Mouse (Mus musculus) CH12.LX (cell line): ENCODE results near the gene Il18. TPM values are rescaled to one million over a fixed set of nuclear protein-coding genes. Genes with fewer than 3 reads are reported as not detected.

Source experiments
- DNase-seq: peaks from one replicate; pipeline ENCODE4 v3.0.0-alpha.2; 2013; ENCODE audit errors: extremely low read depth
- H3K27ac ChIP-seq: 2 replicates; pipeline ENCODE4 v1.5.1; 2012; ENCODE audit warnings: low read depth, mild to moderate bottlenecking, control low read depth, moderate library complexity; ENCODE audit not compliant: insufficient read depth
- H3K27me3 ChIP-seq: replicated peaks from 2 replicates; pipeline ENCODE3; 2012; ENCODE audit warnings: inconsistent platforms
- H3K36me3 ChIP-seq, 2 experiments: replicated peaks in 1 of 2; 2 replicates each; pipeline versions ENCODE3 to v1.6.1; 2012; ENCODE audit warnings: inconsistent platforms in 1 of 2, low read length in 1 of 2, mild to moderate bottlenecking in 1 of 2, mixed read lengths in 1 of 2, moderate library complexity in 1 of 2; ENCODE audit not compliant: control insufficient read depth in 1 of 2, insufficient read depth in 1 of 2
- H3K4me1 ChIP-seq, 2 experiments: 2 replicates each; pipeline ENCODE4 v1.6.1; 2012; ENCODE audit warnings: inconsistent platforms in 1 of 2, moderate library complexity in 1 of 2; ENCODE audit not compliant: insufficient read depth in 2 of 2, control insufficient read depth in 1 of 2
- H3K4me2 ChIP-seq: 2 replicates; pipeline ENCODE4 v1.6.1; 2012; ENCODE audit warnings: low read depth, mild to moderate bottlenecking, control low read depth; ENCODE audit not compliant: poor library complexity, insufficient read depth, severe bottlenecking
- H3K4me3 ChIP-seq, 3 experiments: fragments of 150-350 bp in 1 of 3; sonication (generic) in 1 of 3; replicated peaks in 1 of 3; 2 replicates each; pipeline versions ENCODE3 to v1.5.1; 2011 to 2012; ENCODE audit warnings: low read depth in 2 of 3, low read length in 2 of 3, mild to moderate bottlenecking in 2 of 3, moderate library complexity in 2 of 3, control low read depth in 1 of 3, improper control_type of control experiment in 1 of 3, inconsistent platforms in 1 of 3, mixed read lengths in 1 of 3; ENCODE audit not compliant: poor library complexity in 1 of 3
- H3K79me2 ChIP-seq: replicated peaks from 2 replicates; pipeline ENCODE4 v1.6.1; 2012; ENCODE audit warnings: mild to moderate bottlenecking, moderate library complexity; ENCODE audit not compliant: control insufficient read depth, poor library complexity, insufficient read depth, severe bottlenecking; ENCODE audit errors: extremely low read depth
- H3K9ac ChIP-seq: 2 replicates; pipeline ENCODE4 v1.6.1; 2012; ENCODE audit warnings: low read depth, mild to moderate bottlenecking, control low read depth, moderate library complexity; ENCODE audit not compliant: insufficient read depth
- H3K9me3 ChIP-seq: replicated peaks from 2 replicates; pipeline ENCODE3; 2012; ENCODE audit warnings: low read length, inconsistent platforms, mixed read lengths
- BHLHE40 ChIP-seq: IDR thresholded peaks from 2 replicates; pipeline ENCODE4 v1.6.1; 2011; ENCODE audit warnings: mild to moderate bottlenecking, low read depth, low read length, improper control_type of control experiment
- CHD1 ChIP-seq: IDR thresholded peaks from 2 replicates; pipeline ENCODE4 v1.6.1; 2012; ENCODE audit warnings: low read depth, low read length, improper control_type of control experiment, inconsistent platforms
- E2F4 ChIP-seq: IDR thresholded peaks from 2 replicates; pipeline ENCODE4 v1.6.1; 2011; ENCODE audit warnings: low read depth, low read length, improper control_type of control experiment; ENCODE audit not compliant: insufficient replicate concordance
- ELF1 ChIP-seq: IDR thresholded peaks from 2 replicates; pipeline ENCODE4 v1.6.1; 2014; ENCODE audit warnings: low read depth, mild to moderate bottlenecking, inconsistent platforms, low read length, improper control_type of control experiment
- EP300 ChIP-seq: IDR thresholded peaks from 2 replicates; pipeline ENCODE4 v1.6.1; 2011; ENCODE audit warnings: low read length, improper control_type of control experiment
- ETS1 ChIP-seq: conservative IDR thresholded peaks from 2 replicates; pipeline ENCODE4 v1.6.1; 2012; ENCODE audit warnings: low read depth, mild to moderate bottlenecking, inconsistent platforms, low read length, improper control_type of control experiment, moderate library complexity
- GABPA ChIP-seq: IDR thresholded peaks from 2 replicates; pipeline ENCODE4 v1.6.1; 2012; ENCODE audit warnings: low read depth, low read length, improper control_type of control experiment, inconsistent platforms; ENCODE audit not compliant: insufficient replicate concordance
- HCFC1 ChIP-seq: IDR thresholded peaks from 2 replicates; pipeline ENCODE4 v1.6.1; 2012; ENCODE audit warnings: low read depth, mild to moderate bottlenecking, inconsistent platforms, low read length, improper control_type of control experiment
- JUND ChIP-seq: conservative IDR thresholded peaks from 2 replicates; pipeline ENCODE4 v1.6.1; 2011; ENCODE audit warnings: low read depth, low read length, improper control_type of control experiment
- KAT2A ChIP-seq: IDR thresholded peaks from 2 replicates; pipeline ENCODE4 v1.6.1; 2012; ENCODE audit warnings: low read length, improper control_type of control experiment, inconsistent platforms; ENCODE audit not compliant: insufficient replicate concordance
- MAZ ChIP-seq: IDR thresholded peaks from 2 replicates; pipeline ENCODE4 v1.6.1; 2012; ENCODE audit warnings: low read depth, mild to moderate bottlenecking, inconsistent platforms, low read length, improper control_type of control experiment, moderate library complexity
- MXI1 ChIP-seq: IDR thresholded peaks from 2 replicates; pipeline ENCODE4 v1.6.1; 2011; ENCODE audit warnings: mild to moderate bottlenecking, low read depth, low read length, improper control_type of control experiment
- NELFE ChIP-seq: IDR thresholded peaks from 2 replicates; pipeline ENCODE4 v1.6.1; 2011; ENCODE audit warnings: low read depth, low read length, improper control_type of control experiment
- NRF1 ChIP-seq: IDR thresholded peaks from 2 replicates; pipeline ENCODE4 v1.6.1; 2014; ENCODE audit warnings: low read depth, mild to moderate bottlenecking, inconsistent platforms, low read length, improper control_type of control experiment, moderate library complexity
- POLR2AphosphoS2 ChIP-seq: IDR thresholded peaks from 2 replicates; pipeline ENCODE4 v1.6.1; 2011; ENCODE audit warnings: low read depth, low read length, improper control_type of control experiment
- TBP ChIP-seq: conservative IDR thresholded peaks from 2 replicates; pipeline ENCODE4 v1.6.1; 2011; ENCODE audit warnings: low read depth, low read length, improper control_type of control experiment
- USF1 ChIP-seq: IDR thresholded peaks from 2 replicates; pipeline ENCODE4 v1.6.1; 2014; ENCODE audit warnings: low read depth, mild to moderate bottlenecking, inconsistent platforms, low read length, improper control_type of control experiment
- USF2 ChIP-seq: conservative IDR thresholded peaks from 2 replicates; pipeline ENCODE4 v1.6.1; 2011; ENCODE audit warnings: low read depth, low read length, improper control_type of control experiment
- ZC3H11A ChIP-seq: IDR thresholded peaks from 2 replicates; pipeline ENCODE4 v1.6.1; 2012; ENCODE audit warnings: low read depth, mild to moderate bottlenecking, inconsistent platforms, low read length, improper control_type of control experiment
- ZMIZ1 ChIP-seq: IDR thresholded peaks from 2 replicates; pipeline ENCODE4 v1.6.1; 2012; ENCODE audit warnings: low read depth, mild to moderate bottlenecking, inconsistent platforms, low read length, improper control_type of control experiment
- dilution Hi-C: fragments of 300-500 bp; cut with MboI; formaldehyde crosslinking; loops from 2 replicates; pipeline ENCODE4 v1.14.3; 2020; ENCODE audit warnings: low sequenced_read_pairs; ENCODE audit not compliant: extremely low pct_unique_long_range_greater_than_20kb, extremely low pct_ligation_motif_present
- in situ Hi-C: fragments of 300-500 bp; cut with MboI; formaldehyde crosslinking; loops from 3 replicates; pipeline ENCODE4 v1.14.3; 2019; ENCODE audit warnings: low sequenced_read_pairs, low pct_ligation_motif_present, low pct_unique_long_range_greater_than_20kb, mixed read lengths
- polyA plus RNA-seq: library from polyadenylated mRNA; unstranded; fragments of >175 nt; gene quantifications from 2 replicates; pipeline ENCODE4 v1.2.1, GENCODE M21; 2012; ENCODE audit warnings: low read depth; ENCODE audit not compliant: insufficient read length
- total RNA-seq, 2 experiments: library from RNA; depleted of rRNA; stranded (reverse); fragments of 300-350 nt in 1 of 2; fragments of >200 nt in 1 of 2; gene quantifications; 2 replicates each; pipeline ENCODE4 v1.2.3; 2012 to 2014

Il18 gene
- total and polyA plus RNA-seq, 3 experiments: 0.56 to 0.98 (median 0.59) TPM

DNA sequence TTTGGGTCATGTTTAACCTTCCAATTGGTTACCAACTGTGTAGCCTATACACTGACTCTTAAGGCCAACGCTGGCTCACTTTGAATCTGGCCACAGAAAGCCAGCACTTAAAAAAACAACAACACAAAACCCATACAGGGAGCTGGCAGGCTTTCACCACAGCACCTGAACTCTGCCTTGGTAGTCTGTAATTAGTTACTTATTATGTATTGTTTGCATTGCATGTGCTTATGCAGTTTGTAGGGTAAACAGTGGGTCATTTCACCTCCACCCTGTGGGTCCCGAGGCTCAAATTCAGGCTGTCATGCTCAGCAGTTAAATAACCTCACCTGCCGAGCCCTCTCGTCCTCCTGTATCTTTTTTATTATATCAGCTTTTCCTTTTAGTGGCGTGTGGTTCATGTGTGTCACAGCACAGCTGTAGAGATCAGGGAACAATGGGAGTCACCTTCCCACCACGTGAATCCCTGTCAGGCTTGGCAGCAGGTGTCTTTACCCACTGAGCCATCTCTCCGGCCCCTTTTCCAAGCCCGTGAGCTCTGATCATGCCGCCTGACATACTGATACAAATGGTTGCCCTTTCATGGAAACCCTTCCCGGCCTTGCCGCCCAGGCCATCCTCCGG, 40.3 kb downstream of the Il18 start:
- H3K9ac ChIP-seq: no peak overlapping the region
- no peak for TF ChIP-seq MXI1
- no peak for TF ChIP-seq EP300
- H3K36me3 ChIP-seq: peaks cover 36 to 55% of the 10 kb centered on the region in 2 experiments
- in situ Hi-C loops: no loop called here
- peaks cover 5 to 14% of the 10 kb centered on the region in 2 experiments for H3K4me1 ChIP-seq
- no peaks in the 10 kb centered on the region for H3K9me3 ChIP-seq
- DNase-seq: no peak
- dilution Hi-C loops: no loop called here
- no peaks in the 10 kb centered on the region for H3K27me3 ChIP-seq
- no peak overlapping the region for H3K4me3 ChIP-seq
- no peaks in the 10 kb centered on the region; the same call in 1 of the 2 replicates for H3K79me2 ChIP-seq
- H3K4me2 ChIP-seq: no peak overlapping the region
- H3K27ac ChIP-seq: no peak overlapping the region

DNA sequence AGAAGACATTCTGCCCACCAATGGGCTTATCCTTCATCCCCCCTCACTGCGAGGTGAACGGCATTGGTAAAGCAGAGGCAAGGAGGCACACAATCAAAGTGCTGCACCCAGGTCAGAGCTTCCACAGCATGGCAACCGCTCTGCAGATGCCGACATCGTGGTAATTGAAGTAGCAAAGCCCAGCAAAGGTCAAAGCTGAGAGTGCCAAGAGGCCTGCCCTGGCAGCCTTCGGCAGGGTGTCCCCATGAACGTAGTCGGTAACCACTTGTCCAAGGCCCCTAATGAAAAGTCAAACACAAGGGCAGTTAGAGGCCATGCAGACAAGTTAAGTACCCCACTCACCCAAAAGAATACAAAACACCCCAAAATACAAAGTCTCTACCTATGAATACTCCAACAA, 42.3 kb downstream of the Il18 start:
- no peak overlapping the region for H3K4me2 ChIP-seq
- DNase-seq: no peak
- TF ChIP-seq NELFE: no peak
- TF ChIP-seq BHLHE40: no peak
- TF ChIP-seq EP300: no peak
- no peak for TF ChIP-seq POLR2AphosphoS2
- TF ChIP-seq GABPA: no peak
- no peak for TF ChIP-seq E2F4
- no peak for TF ChIP-seq ELF1
- no peak for TF ChIP-seq USF1
- TF ChIP-seq TBP: no peak
- TF ChIP-seq ZMIZ1: no peak
- no peak for TF ChIP-seq MXI1
- dilution Hi-C loops (no loop called here), in situ Hi-C loops (no loop called here)
- H3K9ac ChIP-seq: no peak overlapping the region
- peaks cover 2 to 16% of the 10 kb centered on the region in 2 experiments; a peak in 2 of 4 replicates for H3K4me1 ChIP-seq
- H3K27ac ChIP-seq: no peak overlapping the region
- H3K9me3 ChIP-seq: no peaks in the 10 kb centered on the region
- peaks cover 41 to 68% of the 10 kb centered on the region in 2 experiments for H3K36me3 ChIP-seq
- H3K4me3 ChIP-seq: no peak overlapping the region
- H3K27me3 ChIP-seq: no peaks in the 10 kb centered on the region
- peaks cover 18% of the 10 kb centered on the region for H3K79me2 ChIP-seq

DNA sequence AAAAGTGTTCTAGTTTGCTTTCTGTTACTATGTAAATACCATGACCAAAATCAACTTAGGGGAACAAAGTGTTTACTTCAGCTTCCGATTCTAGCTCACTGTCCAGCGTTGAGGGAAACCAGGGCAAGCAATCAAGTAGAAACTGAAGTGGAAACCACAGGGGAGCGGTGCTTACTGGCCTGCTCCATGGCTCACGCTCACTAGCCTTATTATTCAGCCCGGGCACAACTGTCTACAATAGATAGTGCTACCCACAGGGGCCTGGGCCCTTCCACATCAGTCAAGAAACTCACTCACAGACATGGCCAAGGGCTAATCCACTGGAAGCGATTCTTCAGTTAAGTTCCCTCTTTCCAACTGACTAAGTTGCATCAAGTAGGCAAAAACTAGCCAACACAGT, 46.9 kb downstream of the Il18 start:
- DNase-seq: no peak
- dilution Hi-C loops: no loop called here
- Histone ChIP-seq H3K27ac (no peak overlapping the region), H3K4me2 (peak overlapping the region; percentile 52), H3K36me3 (peaks cover 32 to 58% of the 10 kb centered on the region in 2 experiments), H3K4me1 (peaks cover 5 to 34% of the 10 kb centered on the region in 2 experiments; a peak in 3 of 4 replicates), H3K9me3 (no peaks in the 10 kb centered on the region), H3K27me3 (no peaks in the 10 kb centered on the region), H3K9ac (peak overlapping the region; percentile 21; the same call in 1 of the 2 replicates), H3K79me2 (peaks cover 45% of the 10 kb centered on the region), H3K4me3 (peak overlapping the region in 2 of 3 experiments; percentile 1 to 80)
- in situ Hi-C loops: loop anchor here (10.0 kb wide), 1 partner anchor 147 kb away; no protein-coding TSS in a partner anchor
- TF ChIP-seq CHD1 (no peak), POLR2AphosphoS2 (no peak), MXI1 (no peak), ZC3H11A (no peak), HCFC1 (no peak), MAZ (no peak), KAT2A (no peak), ETS1 (no peak), JUND (no peak), E2F4 (no peak), NRF1 (no peak), GABPA (no peak), TBP (no peak), NELFE (no peak), USF2 (no peak)
